Mouse (Mus musculus) kidney, embryonic 14.5 days (tissue): ENCODE measurements around the gene 5730596B20Rik. TPM values are rescaled to one million over a fixed set of nuclear protein-coding genes. Genes with fewer than 3 reads are reported as not detected.

Experiments used
- ATAC-seq: fragments of 200-750 bp; cut with Nextera tagmentation; 2 replicates; pipeline ENCODE4 v1.8.0; 2017; ENCODE audit warnings: moderate number of reproducible peaks, mild to moderate bottlenecking, moderate TSS enrichment, moderate library complexity; ENCODE audit not compliant: low FRiP score, low TSS enrichment
- H3K27ac ChIP-seq: fragments of 300-500 bp; sonication (generic); 2 replicates; pipeline ENCODE4 v1.5.1; 2014; ENCODE audit warnings: low read depth, mild to moderate bottlenecking, low read length, moderate library complexity, mixed read lengths
- H3K27me3 ChIP-seq: fragments of 300-500 bp; sonication (generic); 2 replicates; pipeline ENCODE4 v1.6.1; 2014; ENCODE audit warnings: mild to moderate bottlenecking, low read length; ENCODE audit not compliant: control insufficient read depth, insufficient read depth
- H3K36me3 ChIP-seq: fragments of 300-500 bp; sonication (generic); 2 replicates; pipeline ENCODE4 v1.6.1; 2014; ENCODE audit warnings: low read length, mixed read lengths; ENCODE audit not compliant: control insufficient read depth, insufficient read depth
- H3K4me1 ChIP-seq: fragments of 300-500 bp; sonication (generic); 2 replicates; pipeline ENCODE4 v1.6.1; 2014; ENCODE audit warnings: low read length, mixed read lengths; ENCODE audit not compliant: control insufficient read depth, insufficient read depth
- H3K4me2 ChIP-seq: fragments of 300-500 bp; sonication (generic); replicated peaks from 2 replicates; pipeline ENCODE4 v1.6.1; 2014; ENCODE audit warnings: low read depth, mild to moderate bottlenecking, low read length
- H3K4me3 ChIP-seq: fragments of 300-500 bp; sonication (generic); 2 replicates; pipeline ENCODE4 v1.5.1; 2014; ENCODE audit warnings: mild to moderate bottlenecking, low read length
- H3K9ac ChIP-seq: fragments of 300-500 bp; sonication (generic); 2 replicates; pipeline ENCODE4 v1.6.1; 2014; ENCODE audit warnings: low read depth, mild to moderate bottlenecking, low read length, moderate library complexity
- H3K9me3 ChIP-seq: fragments of 300-500 bp; sonication (generic); 2 replicates; pipeline ENCODE4 v1.6.1; 2016; ENCODE audit warnings: low read length; ENCODE audit not compliant: control insufficient read depth
- WGBS: fragments of 180-500 bp; shearing (Covaris S2); extraction: QIAGEN DNeasy Blood & Tissue Kit; methylation state at CpG from one replicate; pipeline ENCODE4 v1.1.7; 2014; 5-methylcytosine and 5-hydroxymethylcytosine counted together
- polyA plus RNA-seq: library from polyadenylated mRNA; unstranded; fragments of >200 nt; fragmentation: Nextera tagmentation; extraction: Ambion mirVana; gene quantifications from 2 replicates; pipeline ENCODE4 v1.2.1, GENCODE M21; 2014

The 5730596B20Rik gene
- polyA plus RNA-seq, 1 experiment from 2014 or later: 2.7 TPM

GRCm38 (mm10) chr6:52154044-52154443 is 23.3 kb upstream of the 5730596B20Rik start:
- Histone ChIP-seq H3K27me3 (peaks cover 56% of the 10 kb centered on the region), H3K9ac (no peak overlapping the region), H3K4me3 (no peak overlapping the region), H3K4me2 (no peak overlapping the region), H3K27ac (no peak overlapping the region), H3K4me1 (peaks cover 5% of the 10 kb centered on the region), H3K36me3 (no peaks in the 10 kb centered on the region), H3K9me3 (no peaks in the 10 kb centered on the region)
- ATAC-seq: no peak
- 44% methylated on average over 5 of the region's 5 CpGs for WGBS

- 69% methylated on average over 3 of the region's 3 CpGs for WGBS
- Histone ChIP-seq H3K9me3 (no peaks in the 10 kb centered on the region), H3K27ac (no peak overlapping the region), H3K4me3 (no peak overlapping the region), H3K4me1 (peaks cover 19% of the 10 kb centered on the region), H3K27me3 (peaks cover 51% of the 10 kb centered on the region), H3K9ac (no peak overlapping the region), H3K36me3 (no peaks in the 10 kb centered on the region), H3K4me2 (no peak overlapping the region)
- ATAC-seq: no peak
These were observed 21.8 kb upstream of the 5730596B20Rik start for GRCm38 (mm10) chr6:52155471-52155870.

GRCm38 (mm10) chr6:52156551-52157200 is 20.6 kb upstream of the 5730596B20Rik start:
- H3K9me3 ChIP-seq: no peaks in the 10 kb centered on the region
- ATAC-seq: no peak
- peaks cover 48% of the 10 kb centered on the region for H3K27me3 ChIP-seq
- no peak overlapping the region for H3K9ac ChIP-seq
- H3K36me3 ChIP-seq: no peaks in the 10 kb centered on the region
- WGBS: 12% methylated on average over 20 of the region's 20 CpGs
- H3K27ac ChIP-seq: no peak overlapping the region
- peak overlapping the region; percentile 7; the same call in 1 of the 2 replicates for H3K4me3 ChIP-seq
- peaks cover 24% of the 10 kb centered on the region for H3K4me1 ChIP-seq
- peak overlapping the region; percentile 15 for H3K4me2 ChIP-seq

- no peaks in the 10 kb centered on the region for H3K9me3 ChIP-seq
- H3K27ac ChIP-seq: no peak overlapping the region
- peak overlapping the region; percentile 66 for H3K4me3 ChIP-seq
- WGBS: under 1% methylated on average over 32 of the region's 32 CpGs
- H3K4me2 ChIP-seq: peak overlapping the region; percentile 82
- ATAC-seq: peak; percentile 0; the same call in 1 of the 2 replicates
- no peaks in the 10 kb centered on the region for H3K36me3 ChIP-seq
- H3K9ac ChIP-seq: peak overlapping the region; percentile 23; the same call in 1 of the 2 replicates
- peaks cover 33% of the 10 kb centered on the region for H3K4me1 ChIP-seq
- H3K27me3 ChIP-seq: peaks cover 38% of the 10 kb centered on the region
These were observed 19.6 kb upstream of the 5730596B20Rik start for GRCm38 (mm10) chr6:52157466-52158275.

- Histone ChIP-seq H3K4me2 (peak within 1 kb of the TSS; percentile 82), H3K4me3 (peak within 1 kb of the TSS; percentile 66), H3K27ac (peak within 1 kb of the TSS; percentile 83), H3K9me3 (no peaks in the 10 kb centered on the region), H3K9ac (peak within 1 kb of the TSS; percentile 71), H3K27me3 (peaks cover 35% of the 10 kb centered on the region), H3K4me1 (peaks cover 40% of the 10 kb centered on the region), H3K36me3 (no peaks in the 10 kb centered on the region)
- peak; percentile 74 for ATAC-seq
- under 1% methylated on average over 55 of the region's 55 CpGs for WGBS
These were observed 18.8 kb upstream of the 5730596B20Rik start, which contains the start of gene Hoxa1 for GRCm38 (mm10) chr6:52158276-52159051. TSS of gene Hoxa1 (minus strand) at chr6:52158317.

- Histone ChIP-seq H3K9ac (peak overlapping the region; percentile 71), H3K9me3 (no peaks in the 10 kb centered on the region), H3K27ac (peak overlapping the region; percentile 83), H3K27me3 (peaks cover 29% of the 10 kb centered on the region), H3K4me3 (peak overlapping the region; percentile 66), H3K4me2 (peak overlapping the region; percentile 82), H3K4me1 (peaks cover 48% of the 10 kb centered on the region), H3K36me3 (no peaks in the 10 kb centered on the region)
- ATAC-seq: peak; percentile 13; the same call in 1 of the 2 replicates
- 5% methylated on average over 12 of the region's 12 CpGs for WGBS
These were observed 18.0 kb upstream of the 5730596B20Rik start for GRCm38 (mm10) chr6:52159164-52159761.

- Histone ChIP-seq H3K4me3 (peak overlapping the region; percentile 66), H3K27ac (peak overlapping the region; percentile 94), H3K27me3 (peaks cover 22% of the 10 kb centered on the region), H3K36me3 (no peaks in the 10 kb centered on the region), H3K4me1 (peaks cover 54% of the 10 kb centered on the region), H3K9me3 (no peaks in the 10 kb centered on the region), H3K9ac (peak overlapping the region; percentile 60), H3K4me2 (peak overlapping the region; percentile 82)
- no peak for ATAC-seq
- 7% methylated on average over 9 of the region's 9 CpGs for WGBS
These were observed 17.3 kb upstream of the 5730596B20Rik start for GRCm38 (mm10) chr6:52159979-52160378.

GRCm38 (mm10) chr6:52160511-52161335 is 16.6 kb upstream of the 5730596B20Rik start:
- H3K4me1 ChIP-seq: peaks cover 60% of the 10 kb centered on the region
- ATAC-seq: peak; percentile 24; the same call in 1 of the 2 replicates
- H3K4me2 ChIP-seq: peak overlapping the region; percentile 82
- no peaks in the 10 kb centered on the region for H3K9me3 ChIP-seq
- H3K36me3 ChIP-seq: no peaks in the 10 kb centered on the region
- 2% methylated on average over 30 of the region's 30 CpGs for whole genome bisulfite sequencing
- H3K9ac ChIP-seq: peak overlapping the region; percentile 60
- peaks cover 16% of the 10 kb centered on the region for H3K27me3 ChIP-seq
- H3K4me3 ChIP-seq: peak overlapping the region; percentile 66
- H3K27ac ChIP-seq: peak overlapping the region; percentile 94
